Mouse (Mus musculus) erythroblast, embryonic 14.5 days (primary cell): Measurements from ENCODE around the gene Ntm.

Source experiments
- GATA1 ChIP-seq: IDR thresholded peaks from 2 replicates; pipeline ENCODE4 v1.6.1; 2012; ENCODE audit warnings: low read length, inconsistent platforms, mixed read lengths
- TAL1 ChIP-seq: IDR thresholded peaks from 3 replicates; pipeline ENCODE4 v1.6.1; 2012; ENCODE audit warnings: low read length, inconsistent platforms, mixed read lengths

- TF ChIP-seq TAL1 = no peak
- no peak for TF ChIP-seq GATA1
Measured at GRCm38 (mm10) chr9:29462970-29463593, 499.9 kb downstream of the Ntm start.
